22 mouse cellular contexts compared by ENCODE assay signal in genomic region chr11:68513969-68514368, GRCm38 (mm10). TPM values are rescaled to one million over a fixed set of nuclear protein-coding genes. Genes with fewer than 3 reads are reported as not detected.
DNase-seq lines count a peak whose midpoint lies in the region; ATAC-seq and TF ChIP-seq lines count a peak whose summit lies in the region.
"Had no signal": no experiment of that assay in that cellular context is flagged by ENCODE, and none has a peak within 500 bp of the region (broad histone marks: within the 10 kb centered on the region; RNA-seq: fewer than 3 reads in every experiment).

No protein-coding gene starts in this region.

- H3K27ac ChIP-seq in kidney, embryonic 15.5 days, result peak overlapping the region; percentile 32; the same call in 1 of the 2 replicates
- H3K27ac ChIP-seq in kidney, embryonic 14.5 days (ENCODE audit: low read depth, low read length), result no peak overlapping the region
- peak overlapping the region; percentile 45 for H3K27ac ChIP-seq in bone marrow macrophage, adult 2 months (ENCODE audit: insufficient read depth, low read depth, low read length)
- H3K27ac ChIP-seq in heart, embryonic 12.5 days (ENCODE audit: poor library complexity, severe bottlenecking), result no peak overlapping the region
- H3K27ac ChIP-seq: embryonic facial prominence, embryonic 15.5 days; hindbrain, embryonic 13.5 days; intestine, embryonic 15.5 days; layer of hippocampus, adult 2 months; limb, embryonic 13.5 days had no signal

- no peaks in the 10 kb centered on the region for H3K36me3 ChIP-seq in kidney, embryonic 15.5 days
- no peaks in the 10 kb centered on the region for H3K36me3 ChIP-seq in kidney, embryonic 14.5 days (ENCODE audit: control insufficient read depth, insufficient read depth, low read length)
- H3K36me3 ChIP-seq in heart, embryonic 12.5 days, result no peaks in the 10 kb centered on the region
- H3K36me3 ChIP-seq: embryonic facial prominence, embryonic 15.5 days; hindbrain, embryonic 13.5 days; intestine, embryonic 15.5 days; limb, embryonic 13.5 days had no signal

- peak; percentile 35 for DNase-seq in 3T3-L1 (ENCODE audit: low read depth, low spot score)
- DNase-seq in cerebellum, adult 9-11 months, result no peak
- DNase-seq: cerebellum, postnatal 10 days; embryo, embryonic 11 days; heart, postnatal 10 days; right cerebral cortex, postnatal 4 days; thymus, postnatal 4 days had no signal

- H3K9ac ChIP-seq in kidney, embryonic 15.5 days, result no peak overlapping the region
- no peak overlapping the region for H3K9ac ChIP-seq in kidney, embryonic 14.5 days (ENCODE audit: low read depth, low read length)
- H3K9ac ChIP-seq in heart, embryonic 12.5 days, result no peak overlapping the region
- H3K9ac ChIP-seq: embryonic facial prominence, embryonic 15.5 days; hindbrain, embryonic 13.5 days; intestine, embryonic 15.5 days; limb, embryonic 13.5 days had no signal

- no peak overlapping the region for H3K4me3 ChIP-seq in kidney, embryonic 15.5 days (replicated peaks)
- H3K4me3 ChIP-seq in kidney, embryonic 14.5 days (ENCODE audit: low read length), result no peak overlapping the region
- no peak overlapping the region for H3K4me3 ChIP-seq in bone marrow macrophage, adult 2 months (ENCODE audit: insufficient read depth, low read length)
- no peak overlapping the region for H3K4me3 ChIP-seq in heart, embryonic 12.5 days
- H3K4me3 ChIP-seq: embryonic facial prominence, embryonic 15.5 days; hindbrain, embryonic 13.5 days; intestine, embryonic 15.5 days; layer of hippocampus, adult 2 months; limb, embryonic 13.5 days had no signal

- no peak for TF ChIP-seq CTCF in bone marrow macrophage, adult 2 months (IDR thresholded peaks at IDR 0.05; ENCODE audit: low read depth, low read length)

- 24% methylated on average over 3 of the region's 3 CpGs for WGBS in kidney, embryonic 15.5 days
- 36% methylated on average over 3 of the region's 3 CpGs for WGBS in kidney, embryonic 14.5 days
- whole genome bisulfite sequencing in heart, embryonic 12.5 days, result 49% methylated on average over 3 of the region's 3 CpGs

- no peaks in the 10 kb centered on the region for H3K27me3 ChIP-seq in kidney, embryonic 15.5 days
- no peaks in the 10 kb centered on the region for H3K27me3 ChIP-seq in kidney, embryonic 14.5 days (ENCODE audit: control insufficient read depth, insufficient read depth, low read length)
- H3K27me3 ChIP-seq in heart, embryonic 12.5 days (replicated peaks), result no peaks in the 10 kb centered on the region
- H3K27me3 ChIP-seq: embryonic facial prominence, embryonic 15.5 days; hindbrain, embryonic 13.5 days; intestine, embryonic 15.5 days; limb, embryonic 13.5 days had no signal

- H3K4me2 ChIP-seq in kidney, embryonic 15.5 days, result no peak overlapping the region
- H3K4me2 ChIP-seq in kidney, embryonic 14.5 days (replicated peaks; ENCODE audit: low read depth, low read length), result no peak overlapping the region
- H3K4me2 ChIP-seq in heart, embryonic 12.5 days, result no peak overlapping the region
- H3K4me2 ChIP-seq: embryonic facial prominence, embryonic 15.5 days; hindbrain, embryonic 13.5 days; intestine, embryonic 15.5 days; limb, embryonic 13.5 days; midbrain, embryonic 11.5 days had no signal

- TF ChIP-seq POLR2A in bone marrow macrophage, adult 2 months (IDR thresholded peaks at IDR 0.05; ENCODE audit: borderline replicate concordance, low read depth, low read length), result no peak

- H3K9me3 ChIP-seq in kidney, embryonic 15.5 days (replicated peaks), result no peaks in the 10 kb centered on the region
- H3K9me3 ChIP-seq in kidney, embryonic 14.5 days (ENCODE audit: control insufficient read depth, low read length), result peaks cover under 1% of the 10 kb centered on the region; the same call in 1 of the 2 replicates
- peaks cover under 1% of the 10 kb centered on the region; the same call in 1 of the 2 replicates for H3K9me3 ChIP-seq in heart, embryonic 12.5 days (replicated peaks)
- H3K9me3 ChIP-seq: embryonic facial prominence, embryonic 15.5 days; hindbrain, embryonic 13.5 days; intestine, embryonic 15.5 days had no signal

- 0 out of 2 replicates have a peak, but pooled peaks cover 3% of the 10 kb centered on the region for H3K4me1 ChIP-seq in kidney, embryonic 15.5 days
- no peaks in the 10 kb centered on the region for H3K4me1 ChIP-seq in kidney, embryonic 14.5 days (ENCODE audit: control insufficient read depth, insufficient read depth, low read length)
- peaks cover 25% of the 10 kb centered on the region for H3K4me1 ChIP-seq in bone marrow macrophage, adult 2 months (ENCODE audit: control insufficient read depth, insufficient read depth, low read length)
- H3K4me1 ChIP-seq in heart, embryonic 12.5 days (replicated peaks), result no peaks in the 10 kb centered on the region
- H3K4me1 ChIP-seq: embryonic facial prominence, embryonic 15.5 days; hindbrain, embryonic 13.5 days; intestine, embryonic 15.5 days; limb, embryonic 13.5 days had no signal

- no peak for ATAC-seq in kidney, embryonic 15.5 days (replicated peaks; ENCODE audit: low FRiP score)
- no peak for ATAC-seq in kidney, embryonic 14.5 days (ENCODE audit: low FRiP score, low TSS enrichment)
- ATAC-seq in megakaryocyte, adult 5-6 weeks (ENCODE audit: poor library complexity, severe bottlenecking), result peak; percentile 86
- no peak for ATAC-seq in heart, embryonic 12.5 days (ENCODE audit: insufficient number of reproducible peaks, low FRiP score)
- ATAC-seq: intestine, embryonic 15.5 days had no signal

RNA-seq across cellular contexts. Expression of gene Pik3r6, which starts 11.2 kb away (rescaled TPM):
- polyA plus RNA-seq in kidney, embryonic 15.5 days (2015; fragmentation: Nextera tagmentation; extraction: Ambion mirVana), result 4.4 and 5.6 TPM in 2 replicates
- polyA plus RNA-seq in kidney, embryonic 14.5 days (2014; fragmentation: Nextera tagmentation; extraction: Ambion mirVana), result 2.3 and 3.7 TPM in 2 replicates
- 30.1 and 35.5 TPM in 2 replicates for polyA plus RNA-seq in bone marrow macrophage, adult 2 months (2012; ENCODE audit: insufficient read depth, insufficient read length, missing spikeins)
- 35.9 TPM in 2 replicates for total RNA-seq in megakaryocyte, adult 5-6 weeks (2015)
- 63.6 and 67.3 TPM in 2 replicates for total RNA-seq in megakaryocyte, adult 5-6 weeks (2017)
- 2.1 and 3.1 TPM in 2 replicates for polyA plus RNA-seq in heart, embryonic 12.5 days (2016; fragmentation: Nextera tagmentation; extraction: Ambion mirVana)
- polyA plus RNA-seq: C2C12 had no signal

RNA-seq across cellular contexts. Expression of gene Mfsd6l, which starts 42.0 kb away (rescaled TPM):
- 2.1 TPM in 2 replicates for polyA plus RNA-seq in kidney, embryonic 15.5 days (2015; fragmentation: Nextera tagmentation; extraction: Ambion mirVana)
- polyA plus RNA-seq in kidney, embryonic 14.5 days (2014; fragmentation: Nextera tagmentation; extraction: Ambion mirVana), result 1.0 and 1.4 TPM in 2 replicates
- polyA plus RNA-seq in bone marrow macrophage, adult 2 months (2012; ENCODE audit: insufficient read depth, insufficient read length, missing spikeins), result 0.35 and 1.2 TPM in 2 replicates
- 0.59 and 1.9 TPM in 2 replicates for total RNA-seq in megakaryocyte, adult 5-6 weeks (2015)
- 2.4 TPM in 2 replicates for total RNA-seq in megakaryocyte, adult 5-6 weeks (2017)
- polyA plus RNA-seq in heart, embryonic 12.5 days (2016; fragmentation: Nextera tagmentation; extraction: Ambion mirVana), result 0.08 TPM in 1 of 2 replicates, not detected in the other
- total RNA-seq: left cerebral cortex, adult 18-20 months had no signal
- polyA plus RNA-seq: C2C12; forebrain, embryonic 11.5 days; hindbrain, embryonic 13.5 days; midbrain, embryonic 11.5 days; neural tube, embryonic 14.5 days had no signal

Comparison
In these comparisons a context has a peak if more than half of its experiments do, and no peak if none do; other contexts are left out.
1. H3K27ac ChIP-seq: peak in kidney, embryonic 15.5 days (single experiment) and bone marrow macrophage, adult 2 months (single experiment); none in kidney, embryonic 14.5 days (single experiment) and heart, embryonic 12.5 days (single experiment).